Mouse (Mus musculus) NIH3T3 (cell line): Measurements from ENCODE around the gene Apela.

ENCODE experiments used
- DNase-seq: peaks from one replicate; pipeline ENCODE4 v3.0.0-alpha.2; 2012; ENCODE audit warnings: low read depth

Gene Apela

DNA sequence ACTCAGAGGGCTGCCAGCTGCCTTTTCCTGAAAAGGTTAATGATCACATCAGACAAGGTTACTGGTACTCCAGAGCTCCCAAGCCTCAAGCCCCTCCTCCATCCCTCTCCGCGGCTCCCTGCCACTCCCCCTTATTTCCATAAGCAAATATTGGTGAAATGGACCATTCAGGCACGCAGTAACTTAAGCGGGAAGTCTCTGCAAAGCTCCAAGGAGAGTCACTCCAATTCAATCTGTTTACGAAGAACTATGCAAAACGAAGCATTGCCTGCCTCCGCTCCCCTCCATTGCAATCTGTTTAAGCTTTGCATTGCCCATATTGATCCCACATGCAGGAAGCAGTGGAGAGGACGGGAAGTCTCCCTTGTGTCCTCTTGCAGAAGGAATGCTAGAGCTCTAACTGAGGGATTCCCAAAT, at the start of gene Apela:
Gene Apela, minus strand, starts transcription at position 220 of the 417 bp plus-strand sequence.
- no peak for DNase-seq

DNA sequence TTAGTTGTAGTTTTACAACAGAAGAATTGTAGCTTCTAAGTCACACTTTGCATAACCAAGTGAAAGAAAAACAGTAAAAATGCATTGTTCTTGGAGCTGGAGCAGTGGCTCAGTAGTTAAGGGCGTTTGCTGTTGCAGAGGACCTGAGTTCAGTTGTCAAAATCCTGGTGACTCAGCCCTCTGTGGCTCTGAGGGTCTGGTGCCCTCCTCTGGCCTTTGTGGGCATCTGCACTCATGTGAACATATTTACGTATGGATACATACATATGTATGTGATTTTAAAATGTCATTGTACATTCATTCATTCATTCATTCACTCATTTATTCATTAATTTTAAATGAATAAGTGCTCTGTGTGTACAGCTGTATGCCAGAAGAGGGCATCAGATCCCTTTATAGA, 48.5 kb upstream of the Apela start:
- DNase-seq = peak; percentile 8

DNA sequence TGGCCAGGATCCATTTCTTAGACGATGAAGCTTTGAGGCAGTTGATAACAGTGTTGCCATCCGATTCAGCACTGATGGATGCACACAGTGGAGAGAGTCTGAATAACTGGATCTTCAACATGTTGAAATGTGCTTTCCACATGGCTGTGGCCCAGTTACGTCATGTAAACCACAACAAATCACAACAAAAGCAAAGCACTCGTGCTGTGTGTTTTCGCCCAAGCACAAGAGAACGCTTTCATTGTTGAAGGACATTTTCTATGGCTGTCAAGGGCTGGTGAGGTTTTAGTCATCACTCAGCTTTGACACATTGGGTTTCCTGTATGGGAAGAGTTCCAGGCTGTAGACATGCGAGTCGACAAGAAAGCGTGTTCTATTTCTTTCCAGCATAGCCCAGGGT, 43.6 kb upstream of the Apela start:
- DNase-seq = peak; percentile 7

DNA sequence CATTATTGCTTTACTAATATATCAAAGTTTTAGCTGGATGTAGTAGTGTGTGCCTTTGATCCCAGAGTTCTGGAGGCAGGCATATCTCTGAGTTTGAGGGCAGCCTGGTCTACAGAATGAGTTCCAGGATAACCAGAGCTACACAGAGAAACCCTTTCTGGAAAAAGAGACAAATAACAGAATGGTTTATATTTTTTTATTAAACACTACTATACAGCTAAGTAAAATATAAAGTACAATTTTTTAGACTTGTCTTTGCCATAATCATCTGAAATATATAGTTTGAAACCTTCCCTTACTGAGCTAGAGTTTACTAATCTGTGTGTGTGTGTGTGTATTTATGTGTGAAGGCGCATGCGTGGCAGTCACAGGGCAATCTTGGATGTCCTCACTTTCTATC, 37.6 kb upstream of the Apela start, which contains the start of gene Gm10663:
Gene Gm10663, plus strand, starts transcription at position 301 of the 400 bp plus-strand sequence.
- no peak for DNase-seq

DNA sequence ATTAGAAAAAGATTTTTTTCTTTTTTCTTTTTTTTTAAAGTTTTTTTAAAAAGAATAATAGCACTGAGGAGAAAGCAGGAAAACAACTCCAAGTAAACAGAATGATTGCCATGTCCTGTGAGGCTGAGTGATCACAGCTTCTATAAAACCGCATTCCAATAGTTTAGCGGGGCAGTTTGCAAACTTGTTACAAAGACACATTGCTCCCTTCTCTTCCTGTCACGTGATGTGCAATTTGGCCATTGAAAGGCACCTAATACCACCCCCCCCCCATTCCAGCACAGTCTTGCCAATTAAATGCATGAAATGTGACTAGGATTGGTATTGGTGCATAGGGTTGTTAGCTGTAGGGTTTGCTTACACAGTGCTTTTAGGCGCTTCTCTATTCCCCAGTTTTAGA, 33.9 kb upstream of the Apela start:
- DNase-seq = no peak

DNA sequence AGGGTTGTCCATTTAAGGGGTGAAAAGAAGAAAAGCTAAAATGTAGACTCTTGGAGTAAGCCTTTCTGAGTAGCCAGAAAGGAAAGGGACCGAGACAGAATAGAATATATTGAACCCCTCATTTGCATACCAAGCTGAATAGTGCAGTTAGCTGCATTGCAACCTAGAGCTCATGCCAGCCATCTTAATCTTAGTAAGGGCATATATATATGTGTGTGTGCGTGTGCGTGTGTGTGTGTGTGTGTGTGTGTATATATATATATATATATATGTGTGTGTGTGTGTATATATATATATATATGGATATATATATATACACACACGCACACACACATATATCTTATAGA, 31.3 kb upstream of the Apela start:
- no peak for DNase-seq

DNA sequence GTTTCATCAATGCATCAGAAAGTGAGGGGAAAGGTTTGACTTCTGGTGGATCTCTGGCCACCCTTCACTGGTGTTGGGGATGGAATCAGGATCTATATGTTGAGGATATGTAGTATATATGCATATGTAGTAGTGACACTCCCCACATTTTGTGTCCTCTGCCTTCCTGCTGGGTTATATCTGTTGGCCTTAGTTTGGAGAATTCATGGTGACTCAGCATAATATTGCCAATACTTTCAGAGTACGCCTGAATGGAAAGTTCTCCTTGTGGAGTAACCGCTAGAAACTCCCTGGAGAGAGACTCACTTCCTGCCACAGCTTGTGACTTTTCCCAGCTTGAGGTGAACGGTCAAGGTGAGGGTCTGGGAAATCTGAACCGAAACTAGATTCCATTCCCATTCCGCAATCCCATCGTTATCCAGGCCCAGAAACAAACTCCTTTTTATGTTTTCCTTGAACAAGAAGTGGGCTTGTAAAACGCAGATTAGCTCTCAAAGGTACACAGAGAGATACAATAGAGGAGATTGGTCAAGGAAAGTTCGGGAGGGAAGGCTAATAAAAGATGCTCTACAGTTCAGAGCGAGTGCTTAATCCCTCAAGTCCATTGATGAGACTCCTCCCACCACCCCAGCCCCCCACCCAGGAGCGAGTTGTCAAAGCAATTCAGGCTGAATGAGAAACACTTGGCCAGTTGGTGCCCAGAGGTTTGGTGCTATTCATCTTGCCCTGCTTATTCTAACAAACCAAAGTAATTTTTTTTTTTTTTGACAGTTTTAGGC, 30.7 kb upstream of the Apela start:
- peak; percentile 4 for DNase-seq

DNA sequence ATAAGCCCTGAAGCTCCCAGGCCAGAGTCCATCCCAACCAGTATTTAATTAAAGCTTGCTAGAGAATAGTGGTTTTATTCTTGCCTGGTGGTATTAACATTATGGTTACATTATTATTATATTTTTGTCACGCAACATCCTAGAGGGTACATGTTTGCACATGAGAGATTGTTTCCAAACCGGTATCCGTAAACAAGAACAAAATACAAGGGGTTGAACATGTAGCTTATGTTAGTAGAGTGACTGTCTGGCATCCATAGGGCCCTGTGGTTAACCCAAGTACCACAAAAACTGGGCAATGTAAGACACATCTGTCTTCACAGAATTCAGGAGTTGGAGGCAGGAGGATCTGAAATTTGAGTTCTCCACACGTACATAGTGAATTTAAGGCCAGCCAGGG, 29.9 kb upstream of the Apela start:
- no peak for DNase-seq

DNA sequence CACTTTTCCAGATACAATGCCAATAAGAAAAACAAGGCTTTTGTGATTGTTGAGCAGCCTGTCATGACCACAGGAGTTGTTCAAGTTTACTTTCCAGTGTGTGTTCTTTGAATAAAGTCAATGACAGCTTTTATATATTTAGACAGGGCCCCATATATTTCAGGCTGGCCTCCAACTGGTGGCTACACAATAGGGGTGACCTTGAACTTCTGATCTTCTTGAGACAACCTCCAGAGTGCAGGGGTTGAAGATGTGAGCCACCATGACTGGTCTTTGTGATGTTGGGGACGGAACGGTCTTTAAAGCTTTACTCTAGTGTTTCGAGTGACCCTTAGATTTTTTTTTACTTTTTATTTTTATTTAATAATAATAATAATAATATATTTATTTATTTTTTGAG, 28.5 kb upstream of the Apela start:
- no peak for DNase-seq

DNA sequence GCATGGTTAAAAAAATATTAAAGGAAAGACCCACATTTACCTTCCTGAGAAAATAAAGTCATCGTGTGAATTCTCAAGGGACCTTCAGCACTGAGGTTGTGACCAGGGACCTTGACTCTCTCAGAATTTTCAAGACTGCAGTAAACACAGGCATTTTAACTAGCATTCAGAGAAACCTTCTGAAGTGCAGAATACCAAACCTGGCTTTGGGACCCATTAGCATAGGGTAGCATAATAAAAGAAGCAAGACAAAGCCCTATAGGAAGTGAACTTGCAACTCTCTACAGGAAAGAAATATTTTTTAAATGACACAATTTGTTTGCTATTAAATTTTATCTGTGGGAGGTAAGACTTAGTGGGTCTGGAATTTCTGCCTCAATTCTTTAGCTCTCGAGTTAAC, 26.9 kb upstream of the Apela start:
- no peak for DNase-seq

DNA sequence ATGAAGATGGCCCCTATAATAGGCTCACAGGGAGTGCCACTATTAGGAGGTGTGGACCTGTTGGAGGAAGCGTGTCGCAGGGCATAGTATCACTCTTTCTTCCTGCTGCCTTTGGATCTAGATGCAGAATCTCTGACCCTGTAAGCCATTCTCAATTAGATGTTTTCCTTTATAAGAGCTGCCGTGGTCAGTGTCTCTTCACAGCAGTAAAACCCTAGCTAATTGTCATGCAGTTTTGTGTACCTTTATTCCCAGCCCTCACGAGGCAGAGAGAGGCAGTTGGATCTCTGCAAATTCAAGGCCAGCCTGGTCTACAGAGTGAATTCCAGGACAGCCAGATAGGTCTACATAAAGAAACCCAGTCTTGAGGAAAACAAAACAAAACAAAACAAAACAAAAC, 25.1 kb upstream of the Apela start:
- no peak for DNase-seq

DNA sequence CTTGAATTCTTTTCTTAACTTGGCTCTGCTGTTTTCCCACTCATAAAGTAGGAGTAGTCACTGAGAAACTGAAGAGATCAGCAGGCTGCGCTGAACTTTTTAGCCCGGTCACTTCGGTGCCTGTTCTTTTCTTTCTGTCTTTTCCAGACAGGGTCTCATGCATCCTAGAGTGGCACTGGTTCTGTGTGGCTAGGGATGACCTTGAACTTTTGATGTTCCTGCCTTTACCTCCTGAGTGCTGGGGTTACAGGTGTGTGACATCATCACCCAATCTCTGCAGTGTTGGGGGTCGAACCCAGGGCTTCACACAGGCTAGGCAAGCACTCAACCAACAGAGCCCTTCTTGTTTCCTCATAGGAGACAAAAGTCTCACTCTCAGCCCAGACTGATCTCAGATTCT, 19.6 kb upstream of the Apela start:
- no peak for DNase-seq

DNA sequence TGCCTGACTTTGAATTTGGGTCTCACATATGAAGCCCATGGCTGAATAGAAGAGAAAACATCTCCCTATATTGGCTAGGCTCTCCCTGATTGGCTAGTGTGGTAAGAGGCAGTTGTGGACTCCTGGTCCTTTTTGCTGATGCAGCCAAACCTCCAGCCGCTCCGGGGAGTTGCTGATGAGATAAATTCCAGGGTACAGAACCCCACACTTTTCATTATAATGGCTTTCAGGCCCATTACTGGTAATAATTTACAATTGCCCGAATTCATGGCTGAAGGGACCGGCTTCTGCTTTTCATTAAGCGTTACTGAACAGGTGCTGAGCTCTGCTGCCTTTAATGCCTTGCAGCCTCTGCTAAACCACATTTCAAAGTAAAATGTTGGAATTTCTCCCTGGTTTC, 16.8 kb upstream of the Apela start:
- no peak for DNase-seq

DNA sequence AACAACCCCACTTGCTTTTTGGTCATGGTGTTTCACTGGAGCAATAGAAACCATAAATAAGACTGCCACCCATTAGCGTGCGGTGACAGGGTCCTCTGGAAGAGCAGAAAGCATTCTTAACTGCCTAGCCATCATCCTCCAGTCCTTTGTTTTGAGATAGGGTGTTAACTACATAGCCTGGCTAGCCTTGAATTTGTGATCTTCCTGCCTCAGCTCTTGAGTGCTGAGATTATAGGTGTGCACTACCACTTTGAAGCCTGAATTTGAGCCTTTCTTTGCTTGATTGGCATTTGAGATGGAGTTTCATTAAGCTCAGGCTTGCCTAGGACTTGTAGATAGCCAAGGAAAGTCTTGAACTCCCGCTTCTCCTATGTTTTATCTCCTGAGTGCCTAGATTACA, 16.4 kb upstream of the Apela start:
- DNase-seq = no peak

DNA sequence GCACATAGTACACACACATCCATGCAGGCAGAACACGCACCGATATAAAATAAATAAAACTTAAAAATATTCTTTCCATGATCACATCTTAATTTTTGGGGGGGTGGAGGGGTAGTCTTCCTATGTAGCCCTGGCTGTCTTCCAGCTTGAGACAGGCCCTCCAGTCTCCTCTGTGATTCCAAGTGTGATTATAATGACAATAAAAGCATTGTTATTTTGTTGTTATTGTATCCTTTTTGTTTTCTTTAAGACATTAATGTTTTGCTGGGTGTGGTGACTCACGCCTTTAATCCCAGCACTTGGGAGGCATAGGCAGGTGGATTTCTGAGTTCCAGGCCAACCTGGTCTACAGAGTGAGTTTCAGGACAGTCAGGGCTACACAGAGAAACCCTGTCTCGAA, 10.7 kb upstream of the Apela start:
- no peak for DNase-seq

DNA sequence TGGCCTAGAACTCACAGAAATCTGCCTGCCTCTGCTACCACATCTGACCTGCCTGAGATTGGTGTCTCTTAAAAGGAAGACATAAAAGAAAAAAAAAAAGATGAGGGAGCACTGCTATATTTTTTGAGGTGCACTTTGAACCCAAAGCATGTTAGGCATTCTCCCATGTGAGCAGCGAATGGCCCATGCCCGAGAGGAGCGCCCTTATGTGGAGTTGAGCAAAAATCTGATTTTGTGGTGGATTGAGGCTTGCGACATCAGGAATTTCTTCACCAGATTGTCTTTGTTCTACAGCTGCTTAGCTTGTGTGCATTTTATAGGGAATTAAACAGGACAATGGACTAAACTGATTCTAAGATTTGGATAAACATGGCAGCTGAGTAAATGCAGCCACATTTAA, 10.1 kb upstream of the Apela start:
- DNase-seq = peak; percentile 10

DNA sequence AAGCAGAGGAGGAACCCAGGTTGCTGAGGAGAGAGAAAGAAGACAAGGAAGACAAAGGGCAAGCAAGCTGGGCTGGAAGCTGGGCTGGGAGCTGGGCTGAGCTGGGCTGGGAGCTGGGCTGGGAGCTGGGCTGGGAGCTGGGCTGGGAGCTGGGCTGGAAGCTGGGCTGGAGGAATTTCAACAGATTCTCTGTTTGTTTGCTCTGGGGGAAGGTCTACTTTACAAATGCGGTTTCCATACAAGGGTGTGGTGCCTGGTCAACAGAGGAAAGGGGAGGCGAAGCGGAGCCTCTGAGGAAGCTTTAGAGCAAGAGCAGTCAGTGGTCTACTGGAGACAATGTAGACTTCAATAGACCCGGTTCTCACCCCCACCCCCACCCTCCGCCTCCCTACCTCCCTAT, 9.4 kb upstream of the Apela start:
- no peak for DNase-seq

DNA sequence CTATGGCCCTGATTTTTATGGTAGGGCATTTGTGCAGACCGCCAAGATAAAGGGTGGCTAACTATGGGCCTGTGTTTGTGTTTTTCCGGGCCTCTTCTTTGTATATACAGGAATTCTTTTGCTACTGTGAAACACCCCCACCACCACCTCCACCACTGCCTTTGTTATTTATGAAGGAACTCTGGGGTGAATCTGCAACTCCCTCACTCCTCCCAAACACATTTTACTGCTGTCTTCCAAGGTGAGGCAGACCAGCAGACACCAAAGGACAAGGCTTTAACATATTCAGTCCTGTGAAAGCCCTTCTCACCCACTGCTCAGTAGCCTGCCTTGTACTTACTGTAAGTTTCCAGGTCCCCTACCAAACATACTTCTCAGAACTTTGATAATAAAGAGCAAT, 3.0 kb downstream of the Apela start:
- DNase-seq = no peak

DNA sequence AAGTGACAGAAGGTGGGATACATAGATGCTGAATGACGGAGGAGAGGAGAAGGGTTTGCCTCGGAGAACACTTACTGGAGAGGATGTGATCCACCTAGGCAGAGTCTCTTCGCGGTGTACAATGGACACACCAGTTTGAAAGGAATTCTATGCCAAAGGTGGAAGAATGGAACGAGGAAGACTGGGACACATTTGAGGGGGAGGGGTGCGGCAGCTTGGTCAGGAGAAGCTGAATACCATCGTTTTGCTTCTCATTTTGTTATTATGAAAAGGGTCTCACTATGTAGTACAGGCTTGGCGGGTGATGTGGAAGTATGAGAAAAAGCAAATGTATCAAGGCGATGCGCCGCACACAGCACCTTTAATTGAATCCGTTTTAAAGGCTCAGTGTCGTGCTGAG, 4.1 kb downstream of the Apela start:
- DNase-seq = no peak

DNA sequence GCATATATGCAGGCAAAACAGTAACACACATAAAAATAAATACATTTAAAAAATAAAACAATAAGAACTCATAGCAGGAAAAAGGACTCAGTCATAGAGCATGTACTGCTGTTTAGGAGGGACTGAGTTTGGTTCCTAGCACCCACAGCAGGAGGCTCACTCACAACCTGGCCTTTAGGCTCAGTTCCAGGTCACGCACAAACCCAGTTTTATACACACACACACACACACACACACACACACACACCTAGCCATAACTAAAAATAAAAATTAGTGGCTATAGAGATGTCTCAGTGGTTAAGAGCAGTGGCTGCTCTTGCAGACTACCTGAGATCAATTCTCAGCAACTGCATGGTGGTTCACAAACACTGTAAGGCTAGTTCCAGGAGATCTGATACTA, 5.0 kb downstream of the Apela start:
- DNase-seq = no peak

DNA sequence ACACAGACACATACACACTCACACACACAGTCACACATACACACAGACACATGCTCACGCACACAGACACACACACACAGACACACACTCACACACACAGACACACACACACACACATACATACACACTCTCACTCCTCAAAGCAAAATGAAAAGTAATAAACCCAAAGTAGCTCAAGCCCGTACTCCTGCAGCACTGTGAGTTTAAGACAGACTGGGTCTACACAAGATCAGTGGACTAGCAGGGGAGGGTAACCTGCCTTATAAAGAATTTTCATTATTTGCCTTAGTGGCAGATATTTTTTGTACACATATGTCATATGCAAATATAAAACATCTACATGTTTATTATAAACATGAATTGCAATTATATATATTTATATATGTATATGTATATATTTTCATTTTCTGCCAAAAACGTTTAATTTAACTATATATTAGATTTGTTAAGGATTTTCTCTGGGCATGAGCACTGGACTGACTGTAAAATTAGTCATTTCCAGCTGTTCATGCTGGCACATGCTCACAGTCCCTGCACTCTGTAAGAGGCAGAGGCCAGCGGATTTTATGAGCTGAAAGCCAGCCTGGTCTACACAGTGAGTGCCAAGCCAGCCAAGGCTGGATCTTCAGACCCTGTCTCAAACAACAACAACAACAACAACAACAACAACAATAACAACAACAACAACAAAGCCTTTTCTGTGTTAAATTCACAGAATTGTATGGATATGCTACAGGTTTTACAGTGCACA, 6.2 kb downstream of the Apela start:
- peak; percentile 29 for DNase-seq

DNA sequence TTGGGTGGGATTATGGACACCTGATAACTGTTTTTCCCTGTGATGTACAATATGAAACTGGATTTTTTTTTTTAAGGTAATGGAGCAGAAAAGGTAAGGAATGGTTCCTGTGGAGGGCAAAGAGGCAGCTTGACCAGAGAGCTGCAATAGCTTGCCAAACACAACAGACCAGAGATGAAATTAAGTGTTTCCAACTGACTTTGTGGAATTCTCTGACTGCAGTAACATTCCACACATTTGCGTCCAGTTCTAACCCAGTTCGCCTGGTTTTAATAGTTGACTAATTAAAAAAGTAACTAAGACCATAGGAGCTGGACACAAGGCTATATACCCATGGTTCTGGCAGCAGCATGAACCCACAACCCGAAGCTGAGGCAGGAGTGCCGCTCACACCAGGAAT, 7.4 kb downstream of the Apela start:
- DNase-seq = no peak

DNA sequence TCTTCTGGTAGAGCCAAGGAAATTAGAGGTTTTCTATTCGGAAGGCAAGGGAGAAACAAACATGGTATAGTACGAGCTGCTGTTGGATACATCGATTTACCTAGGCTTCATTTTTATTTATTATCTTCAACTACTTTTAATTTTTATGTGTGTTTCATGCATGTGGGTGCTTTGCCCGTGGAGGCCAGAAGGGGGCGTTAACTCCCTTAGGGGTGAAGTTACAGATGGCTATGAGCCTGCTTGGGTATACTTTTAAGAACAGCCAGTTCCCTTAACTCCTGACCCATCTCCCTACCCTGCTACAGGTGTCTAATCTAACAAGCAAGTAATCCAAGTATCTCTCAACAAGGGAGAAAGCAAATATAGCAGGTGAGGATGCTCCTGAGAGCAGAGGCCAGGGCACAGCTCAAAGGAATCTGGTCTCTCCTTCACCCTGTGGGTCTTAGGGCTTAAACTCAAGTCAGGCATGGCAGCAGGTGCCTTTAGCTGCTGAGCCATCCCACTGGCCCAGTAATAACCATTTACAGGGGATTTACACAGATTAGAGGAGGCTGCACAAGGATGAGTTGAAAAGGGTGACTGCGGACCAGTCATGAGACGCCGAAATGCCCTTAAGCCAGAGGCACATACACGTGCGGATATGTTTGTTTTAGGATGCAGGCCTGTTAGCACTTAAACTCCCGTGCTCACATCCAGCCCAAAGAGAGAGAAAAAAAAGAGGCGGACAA, 8.0 kb downstream of the Apela start:
- no peak for DNase-seq
